Mouse (Mus musculus) megakaryocyte, embryonic 14.5 days (primary cell): ENCODE measurements around the gene Sept9.

ENCODE experiments used
- FLI1 ChIP-seq: IDR thresholded peaks from 2 replicates; pipeline ENCODE4 v1.6.1; 2012; ENCODE audit warnings: low read length, inconsistent platforms, mixed read lengths
- GATA1 ChIP-seq: IDR thresholded peaks from 3 replicates; pipeline ENCODE4 v1.6.1; 2012; ENCODE audit warnings: mixed read lengths, low read length, inconsistent platforms, borderline replicate concordance

GRCm38 (mm10) chr11:117154088-117154815 lies 45.2 kb upstream of the Sept9 start:
- TF ChIP-seq GATA1 = no peak
- no peak for TF ChIP-seq FLI1
